Mouse (Mus musculus): ENCODE data around the gene Ibsp.

The Ibsp gene

GRCm38 (mm10) chr5:104339009-104339408 lies 40.0 kb downstream of the Ibsp start:
- in situ Hi-C loops (cut with MboI; ENCODE audit: low pct_unique_long_range_greater_than_20kb in 1 of 2, low sequenced_read_pairs in 2 of 2, unreplicated experiment in 1 of 2) = loop anchor here (10.0 kb wide), 3 partner anchors 114 to 344 kb away; no protein-coding TSS in a partner anchor

GRCm38 (mm10) chr5:104339706-104340512 lies 40.9 kb downstream of the Ibsp start:
- in situ Hi-C loops (cut with MboI; ENCODE audit: low pct_unique_long_range_greater_than_20kb in 1 of 2, low sequenced_read_pairs in 2 of 2, unreplicated experiment in 1 of 2) = loop anchor here (5.0 to 10.0 kb wide), 4 partner anchors 112 to 345 kb away; no protein-coding TSS in a partner anchor

GRCm38 (mm10) chr5:104340513-104340829 lies 41.5 kb downstream of the Ibsp start:
- in situ Hi-C loops (cut with MboI; ENCODE audit: low pct_unique_long_range_greater_than_20kb in 1 of 2, low sequenced_read_pairs in 2 of 2, unreplicated experiment in 1 of 2) = loop anchor here in 1 of 2 experiments (5.0 kb wide), 1 partner anchor 112 kb away; no protein-coding TSS in a partner anchor

- in situ Hi-C loops (cut with MboI; ENCODE audit: low pct_unique_long_range_greater_than_20kb in 1 of 2, low sequenced_read_pairs in 2 of 2, unreplicated experiment in 1 of 2) = loop anchor here in 1 of 2 experiments (5.0 kb wide), 1 partner anchor 109 kb away; no protein-coding TSS in a partner anchor
These were observed 43.9 kb downstream of the Ibsp start for GRCm38 (mm10) chr5:104342881-104343280.

GRCm38 (mm10) chr5:104344526-104345240 lies 45.7 kb downstream of the Ibsp start:
- in situ Hi-C loops (cut with MboI; ENCODE audit: low pct_unique_long_range_greater_than_20kb in 1 of 2, low sequenced_read_pairs in 2 of 2, unreplicated experiment in 1 of 2) = loop anchor here in 1 of 2 experiments (5.0 kb wide), 1 partner anchor 108 kb away; no protein-coding TSS in a partner anchor

GRCm38 (mm10) chr5:104345241-104345630 lies 46.3 kb downstream of the Ibsp start:
- in situ Hi-C loops (cut with MboI; ENCODE audit: low pct_unique_long_range_greater_than_20kb in 1 of 2, low sequenced_read_pairs in 2 of 2, unreplicated experiment in 1 of 2) = no loop called here

- in situ Hi-C loops (cut with MboI; ENCODE audit: low pct_unique_long_range_greater_than_20kb in 1 of 2, low sequenced_read_pairs in 2 of 2, unreplicated experiment in 1 of 2) = no loop called here
These were observed 52.1 kb downstream of the Ibsp start for GRCm38 (mm10) chr5:104351041-104351440.

- in situ Hi-C loops (cut with MboI; ENCODE audit: low pct_unique_long_range_greater_than_20kb in 1 of 2, low sequenced_read_pairs in 2 of 2, unreplicated experiment in 1 of 2) = no loop called here
These were observed 52.9 kb downstream of the Ibsp start for GRCm38 (mm10) chr5:104351874-104352273.

GRCm38 (mm10) chr5:104357575-104357974 lies 58.6 kb downstream of the Ibsp start:
- in situ Hi-C loops (cut with MboI; ENCODE audit: low pct_unique_long_range_greater_than_20kb in 1 of 2, low sequenced_read_pairs in 2 of 2, unreplicated experiment in 1 of 2) = no loop called here

- in situ Hi-C loops (cut with MboI; ENCODE audit: low pct_unique_long_range_greater_than_20kb in 1 of 2, low sequenced_read_pairs in 2 of 2, unreplicated experiment in 1 of 2) = no loop called here
These were observed 59.6 kb downstream of the Ibsp start for GRCm38 (mm10) chr5:104358592-104358991.

GRCm38 (mm10) chr5:104359257-104359656 lies 60.3 kb downstream of the Ibsp start:
- in situ Hi-C loops (cut with MboI; ENCODE audit: low pct_unique_long_range_greater_than_20kb in 1 of 2, low sequenced_read_pairs in 2 of 2, unreplicated experiment in 1 of 2) = no loop called here
